Mouse (Mus musculus) telencephalon, adult 2 months (tissue): ENCODE measurements around the gene Nup188.
A peak's percentile ranks its signal among the peaks of the same experiment; 100 is the strongest.

ENCODE experiments used
- DNase-seq: peaks from one replicate; pipeline ENCODE4 v3.0.0-alpha.2; 2011; ENCODE audit warnings: low read depth, low spot score

Nup188 gene

GRCm38 (mm10) chr2:30285004-30285403 is 1.2 kb upstream of the Nup188 start:
- no peak for DNase-seq

- DNase-seq: no peak
Measured at GRCm38 (mm10) chr2:30285416-30286181, 598 bp upstream of the Nup188 start.

GRCm38 (mm10) chr2:30287027-30287373 is 803 bp downstream of the Nup188 start:
- no peak for DNase-seq

- no peak for DNase-seq
Measured at GRCm38 (mm10) chr2:30299525-30299924, 13.3 kb downstream of the Nup188 start.

DNA sequence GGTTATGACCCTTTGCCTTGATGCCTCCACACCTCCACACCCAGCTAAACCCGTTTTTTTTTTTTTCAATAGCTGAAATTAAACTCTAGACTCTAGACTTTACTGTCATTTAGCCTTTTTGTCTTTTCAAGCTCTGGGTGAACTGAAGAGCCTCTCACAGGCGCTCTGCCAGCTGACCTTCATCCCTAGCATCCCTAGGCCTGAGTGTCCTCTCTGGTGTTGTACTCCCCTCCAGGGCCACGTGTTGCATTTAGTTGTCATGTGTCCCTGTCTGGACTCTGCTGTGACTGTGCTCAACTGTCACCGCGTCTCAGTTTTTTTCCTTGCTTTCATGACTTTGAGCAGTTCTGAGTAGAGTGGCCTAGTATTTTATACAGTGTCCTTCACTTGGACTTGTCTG is 13.8 kb downstream of the Nup188 start:
- no peak for DNase-seq

GRCm38 (mm10) chr2:30306087-30306486 is 19.9 kb downstream of the Nup188 start:
- DNase-seq: no peak

- DNase-seq: no peak
Measured at GRCm38 (mm10) chr2:30309351-30309750, 23.2 kb downstream of the Nup188 start.

- peak; percentile 41 for DNase-seq
Measured at GRCm38 (mm10) chr2:30311481-30311880, 25.3 kb downstream of the Nup188 start.

GRCm38 (mm10) chr2:30316136-30316535 is 29.9 kb downstream of the Nup188 start:
- no peak for DNase-seq

DNA sequence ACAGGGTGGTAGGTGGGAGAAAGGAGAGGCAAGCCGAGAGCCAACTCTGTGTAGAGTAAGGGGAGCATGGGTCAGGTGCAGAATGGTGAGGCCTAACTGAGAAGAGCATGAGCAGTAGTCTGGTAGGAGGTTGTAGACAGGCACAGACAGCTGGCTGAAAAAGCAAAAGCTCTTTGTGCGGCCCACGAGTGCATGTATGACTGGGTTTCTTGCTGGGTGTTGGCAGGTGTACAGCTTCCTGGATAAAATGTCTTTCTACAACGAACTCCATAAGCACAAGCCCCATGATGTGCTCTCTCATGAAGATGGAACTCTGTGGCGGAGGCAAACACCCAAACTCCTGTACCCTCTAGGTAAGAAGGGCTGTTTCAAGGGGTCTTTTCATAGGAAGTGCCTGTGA is 30.8 kb downstream of the Nup188 start:
- no peak for DNase-seq

- no peak for DNase-seq
Measured at GRCm38 (mm10) chr2:30319260-30319659, 33.1 kb downstream of the Nup188 start.

DNA sequence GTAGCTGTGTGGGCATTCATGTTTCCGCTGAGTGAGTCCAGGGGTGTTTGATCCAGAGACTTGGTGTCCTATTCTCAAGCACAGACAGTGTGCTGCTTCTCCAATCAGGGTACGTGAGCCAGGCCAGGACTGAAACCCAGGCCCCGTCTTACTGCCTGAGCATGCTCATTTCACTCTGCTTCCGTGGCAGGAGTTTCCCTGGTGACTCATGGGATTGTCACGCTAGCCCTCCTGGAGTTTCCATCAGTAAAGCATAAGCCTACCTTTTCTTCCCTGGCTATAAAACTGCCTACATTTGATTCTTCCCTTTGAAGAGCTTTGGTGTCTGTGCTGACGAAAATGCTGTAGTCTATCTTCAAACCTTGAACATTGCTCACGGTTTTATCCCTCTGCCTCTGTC is 36.9 kb downstream of the Nup188 start:
- no peak for DNase-seq

DNA sequence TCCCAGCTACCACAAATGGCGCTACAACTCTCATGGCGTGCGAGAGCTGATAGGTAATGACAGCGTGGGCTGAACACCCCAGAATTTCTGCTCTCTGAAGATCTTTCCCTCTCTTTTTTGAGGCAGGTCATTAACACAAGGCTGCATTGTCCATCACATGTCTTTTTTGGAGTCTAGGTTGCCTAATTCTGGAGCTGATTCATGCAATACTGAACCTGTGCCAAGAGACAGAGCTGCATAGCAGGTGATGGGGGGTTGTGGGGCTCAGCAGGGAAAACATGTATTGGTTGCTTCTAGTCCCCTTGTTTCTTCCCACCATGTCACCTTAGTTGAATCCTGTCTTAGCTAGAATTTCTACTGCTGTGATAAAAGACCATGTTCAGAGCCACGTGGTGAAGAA is 39.1 kb downstream of the Nup188 start:
- no peak for DNase-seq

- no peak for DNase-seq
Measured at GRCm38 (mm10) chr2:30327276-30327675, 41.1 kb downstream of the Nup188 start.

DNA sequence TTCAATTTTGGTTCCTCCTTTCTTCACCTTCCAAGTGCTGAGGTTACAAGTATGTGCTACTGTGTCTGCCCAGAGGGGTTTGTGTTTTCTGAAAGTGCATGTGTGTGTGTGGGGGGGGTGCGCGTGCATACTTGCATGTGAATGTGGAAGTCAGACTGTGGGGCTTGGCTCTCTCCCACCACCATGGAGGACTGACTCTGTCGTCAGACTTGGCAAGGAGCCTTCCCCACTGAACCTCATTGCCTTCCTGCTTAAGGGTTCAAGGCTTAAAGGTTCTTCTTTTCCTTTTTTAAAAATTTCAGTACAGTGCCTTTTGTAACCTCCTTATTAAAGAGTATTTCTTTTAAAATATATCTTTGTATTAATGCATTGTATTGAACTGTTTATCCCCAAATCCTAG is 42.6 kb downstream of the Nup188 start:
- no peak for DNase-seq

DNA sequence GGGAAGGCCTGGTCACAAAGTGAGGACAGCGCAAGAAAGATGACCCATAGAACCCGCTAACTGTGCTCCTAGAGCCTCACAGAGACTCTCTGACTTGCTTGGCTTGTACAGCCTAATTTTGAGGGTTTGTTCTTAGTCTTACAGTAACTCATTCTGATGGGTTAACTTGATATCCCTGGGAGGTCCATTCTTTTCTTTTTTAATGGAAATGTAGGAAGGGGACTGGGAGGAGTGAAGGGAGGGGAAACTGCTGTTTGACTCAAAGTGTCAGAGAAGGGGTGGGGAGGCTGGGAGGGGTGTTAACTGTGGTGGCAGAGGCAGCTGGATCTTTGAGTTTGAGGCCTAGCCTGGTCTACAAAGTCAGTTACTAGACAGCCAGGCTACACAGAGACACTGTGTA is 49.1 kb downstream of the Nup188 start:
- no peak for DNase-seq

DNA sequence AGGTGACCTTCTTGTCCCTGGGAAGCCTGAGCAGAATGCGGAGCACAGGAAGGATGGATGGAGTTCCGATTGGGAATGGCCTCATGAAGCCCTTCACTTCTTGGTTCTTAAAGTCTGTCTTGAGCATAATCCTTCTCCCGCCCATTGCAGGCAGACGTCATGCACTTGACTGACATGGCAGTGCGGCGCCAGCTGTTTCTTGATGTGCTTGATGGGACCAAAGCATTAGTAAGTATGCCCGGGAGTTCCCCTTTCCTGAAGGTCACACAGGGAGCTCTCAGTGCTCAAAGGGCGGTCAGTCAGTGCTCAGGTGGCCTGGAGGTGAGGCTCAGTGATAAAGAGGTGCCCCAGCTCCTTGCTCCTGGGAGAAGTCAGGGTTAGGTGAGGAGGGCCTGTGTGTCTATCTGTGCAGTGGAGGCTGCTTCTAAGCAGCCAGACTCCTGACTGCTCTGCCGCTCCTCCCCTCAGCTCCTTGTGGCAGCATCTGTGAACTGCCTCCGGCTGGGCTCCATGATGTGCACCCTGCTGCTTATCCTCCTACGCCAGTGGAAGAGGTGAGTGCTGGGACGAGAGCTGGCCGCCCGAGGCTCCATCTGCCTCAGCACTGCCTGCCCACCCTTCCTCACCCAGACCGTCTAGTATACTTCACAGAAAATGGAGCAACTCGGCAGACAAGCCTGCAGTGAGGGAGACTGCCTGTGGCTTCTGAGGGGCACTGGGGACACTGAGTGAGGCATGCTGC is 50.1 kb downstream of the Nup188 start:
- DNase-seq: no peak

- no peak for DNase-seq
Measured at GRCm38 (mm10) chr2:30337179-30337578, 51.0 kb downstream of the Nup188 start.

DNA sequence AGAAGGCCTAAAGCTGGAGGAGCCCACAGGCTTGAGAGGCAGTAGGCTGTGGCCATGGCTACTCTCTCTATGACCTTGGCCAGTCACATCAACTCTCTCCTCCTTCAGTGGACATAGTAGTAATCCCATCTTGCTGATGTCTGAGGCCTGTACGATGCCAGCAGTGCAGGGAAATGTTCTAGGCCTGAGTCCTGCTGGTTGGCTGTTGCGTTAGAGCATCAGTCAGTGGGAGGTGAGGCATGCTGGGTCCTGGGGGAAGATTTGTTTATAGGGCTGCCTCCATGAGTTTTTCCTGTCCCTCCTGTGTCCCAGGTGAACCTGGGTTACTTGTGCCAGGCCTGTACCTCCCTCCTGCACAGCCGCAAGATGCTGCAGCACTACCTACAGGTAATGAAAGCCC is 55.9 kb downstream of the Nup188 start:
- DNase-seq: no peak

DNA sequence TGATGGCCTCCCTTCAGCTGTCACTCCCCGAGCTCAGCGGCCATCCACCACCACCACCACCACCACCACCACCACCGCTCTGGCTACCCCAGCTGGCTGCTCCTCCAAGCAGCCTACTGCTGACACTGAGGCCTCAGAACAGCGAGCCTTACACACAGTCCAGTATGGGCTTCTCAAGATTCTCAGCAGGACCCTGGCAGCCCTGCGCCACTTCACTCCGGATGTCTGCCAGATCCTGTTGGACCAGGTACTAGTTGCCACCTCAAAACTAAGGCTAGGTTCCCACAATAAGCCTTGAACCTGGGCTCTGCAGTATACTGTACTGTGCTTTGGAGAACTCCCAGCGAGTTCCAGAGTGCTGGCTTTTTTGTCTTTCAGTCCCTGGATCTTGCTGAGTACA is 56.3 kb downstream of the Nup188 start:
- no peak for DNase-seq

DNA sequence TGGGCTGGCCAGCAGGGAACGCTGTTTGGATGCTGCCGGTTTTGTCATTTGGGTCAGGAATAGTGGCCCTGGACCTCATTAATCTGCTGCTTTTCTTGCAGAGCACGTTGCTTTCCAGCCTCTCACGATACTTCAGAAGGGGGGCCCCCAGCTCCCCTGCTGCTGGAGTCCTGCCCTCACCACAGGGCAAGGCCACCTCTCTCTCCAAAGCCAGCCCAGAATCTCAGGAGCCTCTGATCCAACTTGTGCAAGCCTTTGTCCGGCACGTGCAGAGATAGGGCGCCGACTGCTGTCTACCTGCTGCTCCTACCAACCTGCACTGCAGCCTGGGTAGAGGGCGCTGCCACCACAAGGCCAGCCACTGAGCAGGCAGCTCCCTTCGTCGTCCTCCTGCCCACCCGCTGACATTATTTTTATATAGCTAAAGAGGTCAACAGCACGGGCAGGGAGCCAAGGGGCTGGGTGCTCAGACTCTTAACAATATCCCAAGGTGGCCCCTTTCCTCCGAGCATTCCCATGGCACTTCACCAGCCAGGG is 57.5 kb downstream of the Nup188 start:
- no peak for DNase-seq

DNA sequence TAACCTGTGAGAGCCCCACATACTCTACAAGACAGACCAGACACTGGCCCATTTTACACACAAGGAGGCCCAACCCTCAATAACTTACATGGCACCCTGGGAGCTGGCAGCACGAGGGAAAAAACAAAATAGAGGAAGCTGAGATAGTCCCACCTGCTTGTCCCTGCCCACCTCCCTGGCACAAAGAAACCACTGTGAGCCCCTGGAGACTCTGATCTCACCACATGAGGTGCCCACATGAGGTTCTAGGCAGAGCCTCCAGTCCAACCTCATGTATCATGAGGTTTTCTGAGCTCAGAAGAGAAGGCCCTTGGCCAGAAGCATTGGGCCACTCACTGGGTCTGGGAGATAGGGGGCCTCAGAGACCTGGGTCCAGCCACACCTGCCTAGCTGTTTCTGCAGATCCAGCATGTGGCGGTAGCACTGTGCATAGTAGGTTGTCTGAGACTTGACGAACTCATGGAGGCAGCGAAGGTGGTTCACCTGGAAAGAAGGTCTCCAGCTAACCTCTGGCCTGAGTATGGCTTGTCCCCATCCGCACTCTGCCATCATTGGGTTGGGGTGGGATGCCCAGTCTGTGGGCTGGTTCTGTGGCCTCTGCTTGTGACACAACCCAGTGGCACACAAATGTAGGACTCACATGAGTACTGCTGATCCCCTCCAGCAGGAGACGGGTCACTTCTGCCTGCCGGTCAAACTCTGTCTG is 59.9 kb downstream of the Nup188 start:
- DNase-seq: no peak
